10 mouse cellular contexts compared by ENCODE assay signal in the genomic region with DNA sequence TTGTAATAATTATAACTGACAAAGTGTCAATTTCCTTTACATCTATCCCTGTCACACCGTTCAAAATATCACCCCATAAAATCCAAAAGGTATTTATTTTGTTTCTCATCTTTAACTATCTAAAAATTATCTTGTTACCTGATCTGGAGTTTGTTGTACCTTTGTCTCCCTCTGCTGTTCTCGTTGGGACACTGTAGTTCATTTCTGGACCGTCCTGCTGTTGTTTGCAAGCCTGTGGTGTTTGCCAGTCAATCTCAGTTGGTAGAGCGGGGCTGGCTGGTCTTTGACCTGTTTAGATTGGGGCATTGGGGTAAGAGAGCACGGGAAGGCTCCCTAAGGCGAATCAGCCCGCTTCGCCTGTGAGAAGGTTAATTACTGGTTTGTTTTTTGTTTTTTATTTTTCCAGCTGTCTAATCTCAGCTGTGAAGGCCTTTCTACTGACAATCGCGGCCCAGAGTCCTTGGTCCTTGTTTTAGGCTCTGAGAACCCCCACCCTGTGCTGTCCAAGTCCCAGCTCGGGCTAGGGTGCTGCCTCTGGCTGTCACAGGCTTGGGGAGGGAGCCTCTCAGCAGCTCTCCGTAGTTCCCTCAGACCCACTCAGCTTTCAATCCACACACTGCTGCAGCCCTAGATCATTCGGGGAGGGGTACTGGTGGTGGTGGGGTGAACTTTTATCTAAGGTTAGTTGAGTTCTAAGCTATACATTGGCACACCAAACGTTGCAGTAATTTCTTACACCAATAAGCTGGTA. TPM values are rescaled to one million over a fixed set of nuclear protein-coding genes. Genes with fewer than 3 reads are reported as not detected.
DNase-seq lines count a peak whose midpoint lies in the region; ATAC-seq and TF ChIP-seq lines count a peak whose summit lies in the region.
"Had no signal": no experiment of that assay in that cellular context is flagged by ENCODE, and none has a peak within 500 bp of the region (broad histone marks: within the 10 kb centered on the region; RNA-seq: fewer than 3 reads in every experiment).

No protein-coding gene starts in this region.

- intact Hi-C loops in heart, postnatal 36 days (cut with DNase I) = no loop called here

- no peak overlapping the region for H3K27ac ChIP-seq in heart, embryonic 14.5 days (replicated peaks in 1 of 2; ENCODE audit: control insufficient read depth in 1 of 2, insufficient read depth in 1 of 2, low read depth in 2 of 2, low read length in 2 of 2)
- H3K27ac ChIP-seq in limb, embryonic 11.5 days (replicated peaks; ENCODE audit: low read depth, low read length) = no peak overlapping the region
- H3K27ac ChIP-seq: embryonic facial prominence, embryonic 15.5 days; lung, embryonic 15.5 days had no signal

- no peaks in the 10 kb centered on the region; the same call in 1 of the 2 replicates for H3K27me3 ChIP-seq in heart, embryonic 14.5 days (ENCODE audit: control insufficient read depth, insufficient read depth, low read length)
- no peaks in the 10 kb centered on the region for H3K27me3 ChIP-seq in limb, embryonic 11.5 days (ENCODE audit: control insufficient read depth, insufficient read depth, low read length)

- H3K9ac ChIP-seq in heart, embryonic 14.5 days (ENCODE audit: low read length) = peak overlapping the region; percentile 41; the same call in 1 of the 2 replicates
- no peak overlapping the region for H3K9ac ChIP-seq in limb, embryonic 11.5 days (ENCODE audit: low read length)
- H3K9ac ChIP-seq: embryonic facial prominence, embryonic 15.5 days; lung, embryonic 15.5 days had no signal

- H3K9me3 ChIP-seq in heart, embryonic 14.5 days (ENCODE audit: control insufficient read depth, low read length) = no peaks in the 10 kb centered on the region
- no peaks in the 10 kb centered on the region for H3K9me3 ChIP-seq in limb, embryonic 11.5 days (ENCODE audit: control insufficient read depth, low read length)
- H3K9me3 ChIP-seq: embryonic facial prominence, embryonic 15.5 days; lung, embryonic 15.5 days had no signal

- peak; percentile 52; the same call in 1 of the 2 replicates for TF ChIP-seq CTCF in brain, embryonic 14.5 days (IDR thresholded peaks at IDR 0.05; ENCODE audit: borderline replicate concordance, extremely low read depth, insufficient read depth, insufficient read length)

- H3K36me3 ChIP-seq in heart, embryonic 14.5 days (ENCODE audit: control insufficient read depth, insufficient read depth, low read length) = no peaks in the 10 kb centered on the region
- H3K36me3 ChIP-seq in limb, embryonic 11.5 days (ENCODE audit: control insufficient read depth, insufficient read depth, low read length) = no peaks in the 10 kb centered on the region
- H3K36me3 ChIP-seq: embryonic facial prominence, embryonic 15.5 days; lung, embryonic 15.5 days had no signal

- ATAC-seq in heart, embryonic 14.5 days (ENCODE audit: insufficient number of reproducible peaks, insufficient read depth, low FRiP score, low read depth) = no peak
- ATAC-seq in limb, embryonic 11.5 days (ENCODE audit: insufficient number of reproducible peaks, low FRiP score, low TSS enrichment, low read depth) = no peak

- 20% methylated on average over 14 of the region's 14 CpGs for WGBS in heart, embryonic 14.5 days
- WGBS in limb, embryonic 11.5 days = 21% methylated on average over 14 of the region's 14 CpGs

- H3K4me1 ChIP-seq in heart, embryonic 14.5 days (ENCODE audit: control insufficient read depth in 2 of 2, insufficient read depth in 2 of 2, low read length in 2 of 2) = no peaks in the 10 kb centered on the region
- H3K4me1 ChIP-seq in limb, embryonic 11.5 days (ENCODE audit: control insufficient read depth, insufficient read depth, low read length) = 0 out of 2 replicates have a peak, but pooled peaks cover 3% of the 10 kb centered on the region
- H3K4me1 ChIP-seq: embryonic facial prominence, embryonic 15.5 days; lung, embryonic 15.5 days had no signal

- no peak overlapping the region for H3K4me3 ChIP-seq in heart, embryonic 14.5 days (ENCODE audit: control insufficient read depth in 1 of 2, insufficient read depth in 1 of 2, low read depth in 1 of 2, low read length in 2 of 2)
- no peak overlapping the region for H3K4me3 ChIP-seq in limb, embryonic 11.5 days (ENCODE audit: low read depth, low read length)
- H3K4me3 ChIP-seq: embryonic facial prominence, embryonic 15.5 days; lung, embryonic 15.5 days had no signal

- no peak for TF ChIP-seq POLR2A in brain, embryonic 14.5 days (IDR thresholded peaks at IDR 0.05; ENCODE audit: borderline replicate concordance, extremely low read depth, insufficient read depth, insufficient read length, poor library complexity, severe bottlenecking)

- no peak for DNase-seq in heart, postnatal 36 days
- peak; percentile 24 for DNase-seq in CD4-positive helper T cell, adult 2 months (ENCODE audit: low read depth, low spot score)
- peak; percentile 71 for DNase-seq in brain, embryonic 14.5 days (ENCODE audit: low read depth)
- peak; percentile 62 for DNase-seq in limb, embryonic 11.5 days (ENCODE audit: low spot score)
- no peak for DNase-seq in cerebellum, postnatal 4 days (ENCODE audit: low spot score in 2 of 2)
- no peak for DNase-seq in urinary bladder, postnatal 10 days (ENCODE audit: low spot score)
- no peak for DNase-seq in adrenal gland, adult 8-10 months

- no peak overlapping the region for H3K4me2 ChIP-seq in heart, embryonic 14.5 days (ENCODE audit: low read length)
- H3K4me2 ChIP-seq in limb, embryonic 11.5 days (ENCODE audit: low read depth, severe bottlenecking) = no peak overlapping the region
- H3K4me2 ChIP-seq: embryonic facial prominence, embryonic 15.5 days; lung, embryonic 15.5 days had no signal

RNA-seq across cellular contexts. Expression of a gene that starts 16.3 kb away (rescaled TPM):
- 257 and 262 TPM in 2 replicates for polyA plus RNA-seq in heart, embryonic 14.5 days (2014; fragmentation: Nextera tagmentation; extraction: Ambion mirVana)
- total RNA-seq in heart, postnatal 36 days (2021) = 1,000 to 10,000 TPM in 1 of 2 experiments, 100 to 1,000 TPM in 1; 646 to 1,158 TPM
- polyA plus RNA-seq in brain, embryonic 14.5 days (2012; rRNA removed) = 110 and 138 TPM in 2 replicates
- polyA plus RNA-seq in limb, embryonic 11.5 days (2014; fragmentation: Nextera tagmentation; extraction: Ambion mirVana) = 54.4 and 57.9 TPM in 2 replicates
- 100 to 1,000 TPM; 374 to 825 (median 652) TPM for total RNA-seq in adrenal gland, adult 8-10 months (2022)

RNA-seq across cellular contexts. Expression of a gene that starts 16.5 kb away (rescaled TPM):
- 10.8 and 11.7 TPM in 2 replicates for polyA plus RNA-seq in heart, embryonic 14.5 days (2014; fragmentation: Nextera tagmentation; extraction: Ambion mirVana)
- total RNA-seq in heart, postnatal 36 days (2021) = 100 to 1,000 TPM; 261 to 293 TPM
- 0.58 and 0.66 TPM in 2 replicates for polyA plus RNA-seq in brain, embryonic 14.5 days (2012; rRNA removed)
- 1.7 and 1.8 TPM in 2 replicates for polyA plus RNA-seq in limb, embryonic 11.5 days (2014; fragmentation: Nextera tagmentation; extraction: Ambion mirVana)
- under 1 TPM in 1 of 4 experiments, not detected in 3; 0.27 TPM for total RNA-seq in adrenal gland, adult 8-10 months (2022)

RNA-seq across cellular contexts. Expression of a gene that starts 35.3 kb away (rescaled TPM):
- polyA plus RNA-seq in heart, embryonic 14.5 days (2014; fragmentation: Nextera tagmentation; extraction: Ambion mirVana) = 0.68 and 0.81 TPM in 2 replicates
- 1 to 10 TPM in 1 of 2 experiments, under 1 TPM in 1; 0.89 to 2.8 TPM for total RNA-seq in heart, postnatal 36 days (2021)
- not detected in 2 replicates for polyA plus RNA-seq in brain, embryonic 14.5 days (2012; rRNA removed)
- polyA plus RNA-seq in limb, embryonic 11.5 days (2014; fragmentation: Nextera tagmentation; extraction: Ambion mirVana) = 0.69 and 1.0 TPM in 2 replicates
- total RNA-seq in adrenal gland, adult 8-10 months (2022) = not detected

RNA-seq across cellular contexts. Expression of a gene that starts 52.5 kb away (rescaled TPM):
- 25.5 and 28.7 TPM in 2 replicates for polyA plus RNA-seq in heart, embryonic 14.5 days (2014; fragmentation: Nextera tagmentation; extraction: Ambion mirVana)
- total RNA-seq in heart, postnatal 36 days (2021) = 10 to 100 TPM; 30.3 to 33.0 TPM
- 30.1 and 39.1 TPM in 2 replicates for polyA plus RNA-seq in brain, embryonic 14.5 days (2012; rRNA removed)
- 18.8 and 22.8 TPM in 2 replicates for polyA plus RNA-seq in limb, embryonic 11.5 days (2014; fragmentation: Nextera tagmentation; extraction: Ambion mirVana)
- 10 to 100 TPM; 35.7 to 54.5 (median 40.0) TPM for total RNA-seq in adrenal gland, adult 8-10 months (2022)

RNA-seq across cellular contexts. Expression of a gene that starts 54.9 kb away (rescaled TPM):
- polyA plus RNA-seq in heart, embryonic 14.5 days (2014; fragmentation: Nextera tagmentation; extraction: Ambion mirVana) = 8.4 and 8.5 TPM in 2 replicates
- total RNA-seq in heart, postnatal 36 days (2021) = 1 to 10 TPM; 1.3 to 2.2 TPM
- polyA plus RNA-seq in brain, embryonic 14.5 days (2012; rRNA removed) = 9.5 and 12.4 TPM in 2 replicates
- polyA plus RNA-seq in limb, embryonic 11.5 days (2014; fragmentation: Nextera tagmentation; extraction: Ambion mirVana) = 1.5 and 1.7 TPM in 2 replicates
- total RNA-seq in adrenal gland, adult 8-10 months (2022) = 1 to 10 TPM; 1.1 to 2.3 (median 1.7) TPM

Comparison
In these comparisons a context has a peak if more than half of its experiments do, and no peak if none do; other contexts are left out.
1. DNase-seq: peak in CD4-positive helper T cell, adult 2 months (single experiment), brain, embryonic 14.5 days (single experiment) and limb, embryonic 11.5 days (single experiment); none in heart, postnatal 36 days (0 of 2), cerebellum, postnatal 4 days (0 of 2), urinary bladder, postnatal 10 days (single experiment) and adrenal gland, adult 8-10 months (single experiment).